Mouse (Mus musculus): ENCODE data around the gene Chst11. TPM values are rescaled to one million over a fixed set of nuclear protein-coding genes. Genes with fewer than 3 reads are reported as not detected.

Chst11 gene
- polyA plus RNA-seq, 1 experiment from 2014 or later = 1.5 TPM

DNA sequence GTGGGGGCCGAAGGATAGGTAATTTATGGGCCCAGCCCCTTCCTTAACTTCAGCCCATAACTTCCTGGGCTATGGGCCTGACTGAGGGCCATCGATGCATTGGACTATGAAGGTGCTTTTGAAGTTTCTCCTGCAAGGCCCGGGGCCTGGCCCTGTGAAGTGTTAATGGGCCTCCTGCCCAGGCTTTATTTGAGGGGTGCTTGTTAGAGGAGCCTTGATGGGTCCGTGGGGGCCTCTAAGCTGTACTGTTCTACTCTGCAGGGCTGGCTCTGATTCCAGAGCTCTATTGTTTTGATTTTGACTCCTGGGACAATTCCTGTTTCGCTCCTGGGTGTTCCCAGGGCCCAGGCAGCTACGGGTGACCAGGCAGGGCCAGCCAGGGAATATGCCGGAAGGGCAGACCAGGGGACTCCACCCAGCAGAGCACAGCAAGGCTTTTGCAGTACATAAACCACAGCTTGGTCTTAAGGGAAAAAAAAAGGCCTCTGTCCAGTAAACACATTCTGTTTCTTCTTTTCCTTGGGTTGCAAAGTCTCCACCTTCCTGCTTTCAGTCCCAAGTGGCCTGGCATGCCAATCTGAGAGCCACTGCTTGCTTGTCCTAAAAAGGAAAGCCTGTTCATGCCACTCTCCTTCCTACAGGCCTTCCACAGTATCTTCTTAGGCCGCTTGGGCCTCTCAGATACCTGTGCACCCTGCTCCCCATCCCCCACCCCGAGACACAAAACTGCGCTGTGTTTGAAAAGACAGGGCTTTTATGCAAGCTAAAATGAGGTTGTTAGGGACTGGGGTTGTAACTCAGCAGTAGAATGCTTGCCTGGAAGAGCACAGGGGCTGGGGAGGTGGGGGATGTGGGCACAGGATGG lies 57.5 kb downstream of the Chst11 start:
- Histone ChIP-seq H3K27me3 (ENCODE audit: low read depth, poor library complexity, severe bottlenecking) (peaks cover 16% of the 10 kb centered on the region; the same call in 1 of the 2 replicates), H3K4me1 (peaks cover 43% of the 10 kb centered on the region), H3K9me3 (replicated peaks) (no peaks in the 10 kb centered on the region), H3K4me3 (peak overlapping the region; percentile 2; the same call in 1 of the 2 replicates), H3K27ac (peak overlapping the region; percentile 80), H3K36me3 (no peaks in the 10 kb centered on the region)
- DNase-seq (ENCODE audit: low spot score) = peak; percentile 60
- WGBS = 26% methylated on average over 10 of the region's 10 CpGs

GRCm38 (mm10) chr10:83043478-83044259 lies 58.4 kb downstream of the Chst11 start:
- no peak for DNase-seq (ENCODE audit: low spot score)
- peaks cover 9% of the 10 kb centered on the region; the same call in 1 of the 2 replicates for H3K27me3 ChIP-seq (ENCODE audit: low read depth, poor library complexity, severe bottlenecking)
- H3K27ac ChIP-seq = peak overlapping the region; percentile 80

GRCm38 (mm10) chr10:83049174-83049780 lies 64.0 kb downstream of the Chst11 start:
- Histone ChIP-seq H3K9me3 (replicated peaks) (no peaks in the 10 kb centered on the region), H3K27me3 (ENCODE audit: low read depth, poor library complexity, severe bottlenecking) (no peaks in the 10 kb centered on the region), H3K27ac (no peak overlapping the region), H3K4me1 (peaks cover 12% of the 10 kb centered on the region), H3K36me3 (peaks cover 5% of the 10 kb centered on the region; the same call in 1 of the 2 replicates), H3K4me3 (no peak overlapping the region)
- no peak for DNase-seq (ENCODE audit: low spot score)
- WGBS = 78% methylated on average over 12 of the region's 12 CpGs

More at GRCm38 (mm10) chr10:83043478-83044259, 58.4 kb downstream of the Chst11 start:
- Histone ChIP-seq H3K36me3 (peaks cover 3% of the 10 kb centered on the region; the same call in 1 of the 2 replicates), H3K9me3 (replicated peaks) (no peaks in the 10 kb centered on the region), H3K4me1 (peaks cover 43% of the 10 kb centered on the region), H3K4me3 (no peak overlapping the region)
- WGBS = 53% methylated on average over 2 of the region's 2 CpGs

DNA sequence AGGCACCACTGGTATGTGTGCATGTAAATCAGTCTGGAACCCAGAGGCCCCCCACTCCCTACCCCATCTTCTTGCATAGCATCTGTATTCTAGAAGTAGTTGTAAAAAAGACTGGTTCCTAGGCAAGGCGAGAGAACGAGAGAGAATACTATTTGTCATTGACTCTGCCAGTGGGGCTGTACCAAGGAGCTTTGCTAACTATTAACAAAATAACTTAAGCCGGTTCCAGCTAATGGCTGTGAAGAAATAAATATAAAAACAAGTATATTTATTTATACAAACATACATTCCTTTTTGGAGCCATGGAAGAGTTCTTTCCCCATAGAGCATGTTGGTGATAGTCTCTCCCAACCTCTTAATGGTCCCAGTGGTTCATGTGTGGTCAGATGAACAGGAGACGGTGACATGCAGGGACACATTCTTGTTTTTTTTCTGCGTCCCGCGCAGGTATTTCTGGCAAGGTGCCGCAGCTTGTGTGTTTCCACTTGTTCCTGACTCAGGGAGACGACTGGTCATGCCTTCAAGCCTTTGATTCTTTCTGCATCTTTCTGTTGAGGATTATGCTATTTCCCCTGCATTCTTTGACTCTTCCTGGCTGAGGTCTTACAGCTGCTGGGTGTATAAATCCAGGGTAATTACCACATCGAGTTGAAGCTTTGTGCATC lies 68.7 kb downstream of the Chst11 start:
- 87% methylated on average over 10 of the region's 10 CpGs for WGBS
- no peaks in the 10 kb centered on the region for H3K36me3 ChIP-seq
- H3K27me3 ChIP-seq (ENCODE audit: low read depth, poor library complexity, severe bottlenecking) = no peaks in the 10 kb centered on the region
- no peaks in the 10 kb centered on the region for H3K4me1 ChIP-seq
- no peak overlapping the region for H3K27ac ChIP-seq
- no peak overlapping the region for H3K4me3 ChIP-seq
- H3K9me3 ChIP-seq (replicated peaks) = no peaks in the 10 kb centered on the region
- no peak for DNase-seq (ENCODE audit: low spot score)

DNA sequence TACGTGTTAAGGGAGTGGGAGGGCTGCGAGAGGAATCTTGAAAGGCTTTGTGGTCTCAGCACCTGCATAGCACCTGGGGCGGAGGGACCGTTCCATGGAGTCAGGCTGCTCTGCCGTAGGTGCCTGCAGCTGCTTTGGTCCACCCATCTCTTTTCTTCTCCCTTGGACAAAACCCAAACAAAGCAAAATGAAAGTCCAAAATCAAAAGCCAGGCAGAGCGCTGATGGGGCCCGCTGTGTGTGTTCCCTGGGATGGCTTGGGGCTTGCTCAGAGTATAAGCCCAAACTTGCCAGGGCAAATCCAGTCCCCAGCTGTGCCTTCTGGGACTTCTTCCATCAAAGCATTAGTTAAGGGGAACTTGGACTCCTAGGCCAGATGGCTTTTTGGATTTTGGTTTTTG lies 71.0 kb downstream of the Chst11 start:
- WGBS = 79% methylated on average over 7 of the region's 7 CpGs
- Histone ChIP-seq H3K4me3 (no peak overlapping the region), H3K4me1 (peaks cover 11% of the 10 kb centered on the region), H3K27ac (no peak overlapping the region), H3K36me3 (no peaks in the 10 kb centered on the region), H3K27me3 (ENCODE audit: low read depth, poor library complexity, severe bottlenecking) (no peaks in the 10 kb centered on the region), H3K9me3 (replicated peaks) (no peaks in the 10 kb centered on the region)
- DNase-seq (ENCODE audit: low spot score) = no peak

DNA sequence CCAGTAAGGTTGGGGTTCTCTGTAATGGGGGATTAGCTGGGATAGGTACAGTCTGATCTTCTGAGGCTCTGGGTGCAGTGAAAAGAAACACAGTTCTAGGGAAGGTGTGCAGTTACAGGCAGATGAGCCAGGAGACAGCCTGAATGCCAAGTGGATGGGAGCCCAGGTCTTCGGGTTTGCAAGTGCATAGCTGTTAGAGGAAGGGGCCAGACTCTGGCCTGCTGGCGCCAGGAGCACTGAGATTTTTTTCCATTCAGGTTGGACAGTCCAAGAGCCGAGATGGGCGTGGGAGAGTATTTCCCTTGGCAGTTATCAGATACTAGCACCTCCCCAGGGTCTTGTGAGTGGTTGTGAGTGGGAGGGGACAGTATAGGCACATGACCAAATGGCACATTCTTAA lies 71.6 kb downstream of the Chst11 start:
- WGBS = 91% methylated on average over 4 of the region's 4 CpGs
- Histone ChIP-seq H3K27ac (no peak overlapping the region), H3K36me3 (no peaks in the 10 kb centered on the region)

DNA sequence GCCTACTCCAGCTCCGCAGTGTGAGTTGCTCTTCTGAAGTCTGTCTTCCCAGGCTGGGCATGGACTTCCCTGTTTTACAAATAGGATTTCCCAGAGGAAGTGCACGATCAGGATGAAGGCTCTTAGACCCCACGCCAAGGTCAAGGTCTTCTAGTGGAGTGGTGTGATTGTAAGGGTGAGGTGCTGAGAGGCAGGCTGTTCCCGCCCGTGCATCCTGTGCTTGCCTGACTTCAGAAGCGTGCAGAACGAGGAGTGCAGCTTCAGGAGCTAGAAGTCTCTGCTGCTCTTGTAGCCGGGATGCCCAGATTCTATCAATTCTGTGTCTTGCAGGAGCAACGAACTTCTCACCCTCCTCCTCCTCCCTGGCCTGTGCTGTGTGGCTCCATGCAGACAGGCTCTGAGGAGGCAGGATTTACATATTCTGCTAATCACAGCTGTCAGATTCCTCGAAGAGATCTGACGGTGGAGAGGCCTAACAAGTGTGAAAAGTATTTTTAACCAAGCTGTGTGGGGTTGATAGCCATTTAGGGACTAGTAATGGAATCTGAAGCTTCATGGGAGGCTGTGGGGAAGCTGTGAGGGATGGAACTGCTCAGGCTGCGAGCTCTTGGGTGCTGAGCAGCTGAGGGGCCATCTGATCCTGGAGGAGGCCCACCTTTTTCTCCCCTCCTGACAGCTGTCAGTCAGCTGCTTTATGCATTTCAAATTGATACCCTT lies 74.9 kb downstream of the Chst11 start:
- no peak for DNase-seq (ENCODE audit: low spot score)
- no peak overlapping the region; the same call in 1 of the 2 replicates for H3K27ac ChIP-seq
- peaks cover 11% of the 10 kb centered on the region for H3K4me1 ChIP-seq
- 23% methylated on average over 12 of the region's 12 CpGs for WGBS
- H3K9me3 ChIP-seq (replicated peaks) = no peaks in the 10 kb centered on the region
- no peaks in the 10 kb centered on the region for H3K36me3 ChIP-seq
- H3K4me3 ChIP-seq = no peak overlapping the region
- no peaks in the 10 kb centered on the region for H3K27me3 ChIP-seq (ENCODE audit: low read depth, poor library complexity, severe bottlenecking)

More for the DNA sequence above, 71.6 kb downstream of the Chst11 start:
- no peaks in the 10 kb centered on the region for H3K9me3 ChIP-seq (replicated peaks)
- H3K4me3 ChIP-seq = no peak overlapping the region
- no peaks in the 10 kb centered on the region for H3K27me3 ChIP-seq (ENCODE audit: low read depth, poor library complexity, severe bottlenecking)
- peaks cover 11% of the 10 kb centered on the region for H3K4me1 ChIP-seq
- DNase-seq (ENCODE audit: low spot score) = no peak

- Histone ChIP-seq H3K27ac (no peak overlapping the region), H3K27me3 (ENCODE audit: low read depth, poor library complexity, severe bottlenecking) (no peaks in the 10 kb centered on the region), H3K4me3 (no peak overlapping the region), H3K9me3 (replicated peaks) (no peaks in the 10 kb centered on the region), H3K36me3 (no peaks in the 10 kb centered on the region), H3K4me1 (peaks cover 16% of the 10 kb centered on the region)
- WGBS = 85% methylated on average over 9 of the region's 9 CpGs
- no peak for DNase-seq (ENCODE audit: low spot score)
Measured at GRCm38 (mm10) chr10:83062315-83062714, 77.0 kb downstream of the Chst11 start.

GRCm38 (mm10) chr10:83064796-83065195 lies 79.5 kb downstream of the Chst11 start:
- Histone ChIP-seq H3K4me1 (peaks cover 24% of the 10 kb centered on the region), H3K27me3 (ENCODE audit: low read depth, poor library complexity, severe bottlenecking) (no peaks in the 10 kb centered on the region), H3K36me3 (no peaks in the 10 kb centered on the region), H3K9me3 (replicated peaks) (no peaks in the 10 kb centered on the region), H3K4me3 (no peak overlapping the region), H3K27ac (no peak overlapping the region)
- 94% methylated on average over 5 of the region's 5 CpGs for WGBS
- DNase-seq (ENCODE audit: low spot score) = no peak

GRCm38 (mm10) chr10:83066159-83066558 lies 80.9 kb downstream of the Chst11 start:
- H3K9me3 ChIP-seq (replicated peaks) = no peaks in the 10 kb centered on the region
- H3K4me3 ChIP-seq = no peak overlapping the region
- no peak for DNase-seq (ENCODE audit: low spot score)
- no peak overlapping the region for H3K27ac ChIP-seq
- 80% methylated on average over 6 of the region's 6 CpGs for WGBS
- H3K27me3 ChIP-seq (ENCODE audit: low read depth, poor library complexity, severe bottlenecking) = no peaks in the 10 kb centered on the region
- peaks cover 18% of the 10 kb centered on the region for H3K4me1 ChIP-seq
- H3K36me3 ChIP-seq = no peaks in the 10 kb centered on the region

DNA sequence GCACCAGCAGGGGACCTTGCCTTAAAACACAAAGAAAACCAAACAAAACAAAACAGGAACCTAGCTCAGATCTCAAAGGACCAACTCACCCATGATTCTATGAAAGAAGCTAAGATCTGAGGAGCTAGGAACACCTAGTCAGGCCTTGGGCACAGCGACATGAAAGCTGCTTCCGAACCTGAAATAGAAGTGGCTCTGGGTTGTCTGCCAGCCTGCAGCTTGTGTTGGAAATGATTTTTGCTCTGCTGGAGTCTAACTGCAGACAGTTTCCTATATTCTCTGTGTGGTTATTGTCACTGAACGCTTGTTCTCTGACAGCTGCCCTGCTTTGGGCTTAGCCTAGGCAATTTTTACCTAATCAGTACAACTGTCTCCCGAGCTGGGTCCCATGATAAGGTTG lies 82.0 kb downstream of the Chst11 start:
- no peak overlapping the region for H3K27ac ChIP-seq
- H3K4me1 ChIP-seq = peaks cover 21% of the 10 kb centered on the region
- no peaks in the 10 kb centered on the region for H3K27me3 ChIP-seq (ENCODE audit: low read depth, poor library complexity, severe bottlenecking)
- WGBS = 86% methylated on average over 4 of the region's 4 CpGs
- H3K4me3 ChIP-seq = no peak overlapping the region
- no peaks in the 10 kb centered on the region for H3K36me3 ChIP-seq
- DNase-seq (ENCODE audit: low spot score) = no peak
- H3K9me3 ChIP-seq (replicated peaks) = no peaks in the 10 kb centered on the region

- no peak for DNase-seq (ENCODE audit: low spot score)
- Histone ChIP-seq H3K9me3 (replicated peaks) (no peaks in the 10 kb centered on the region), H3K36me3 (no peaks in the 10 kb centered on the region), H3K27ac (no peak overlapping the region), H3K4me1 (peaks cover 25% of the 10 kb centered on the region), H3K27me3 (ENCODE audit: low read depth, poor library complexity, severe bottlenecking) (no peaks in the 10 kb centered on the region), H3K4me3 (no peak overlapping the region)
- WGBS = 90% methylated on average over 8 of the region's 8 CpGs
Measured at GRCm38 (mm10) chr10:83068466-83068865, 83.2 kb downstream of the Chst11 start.

All from limb, embryonic 10.5 days (tissue).